Mouse (Mus musculus) C2C12 (cell line): ENCODE measurements around the gene Ahdc1. TPM values are rescaled to one million over a fixed set of nuclear protein-coding genes. Genes with fewer than 3 reads are reported as not detected.

Source experiments
- H3K27me3 ChIP-seq: one replicate; pipeline ENCODE4 v1.6.1; 2011; ENCODE audit not compliant: control insufficient read depth, insufficient read depth, insufficient read length
- H3K36me3 ChIP-seq: one replicate; pipeline ENCODE4 v1.6.1; 2011; ENCODE audit not compliant: control insufficient read depth, insufficient read depth
- H3K4me3 ChIP-seq: one replicate; pipeline ENCODE4 v1.5.1; 2011; ENCODE audit warnings: mild to moderate bottlenecking, control low read depth; ENCODE audit not compliant: poor library complexity, insufficient read depth, severe bottlenecking
- H3K79me2 ChIP-seq: one replicate; pipeline ENCODE4 v1.6.1; 2011; ENCODE audit not compliant: control insufficient read depth, insufficient read depth
- H3K79me3 ChIP-seq: one replicate; pipeline ENCODE4 v1.6.1; 2011; ENCODE audit warnings: low read depth, control low read depth
- H3ac ChIP-seq: one replicate; pipeline ENCODE3; 2011; ENCODE audit warnings: low read depth; ENCODE audit not compliant: control insufficient read depth, insufficient read length
- CEBPB ChIP-seq: IDR thresholded peaks from one replicate; pipeline ENCODE4 v1.6.1; 2011; ENCODE audit warnings: low read depth, mild to moderate bottlenecking, control low read depth, moderate library complexity
- CTCF ChIP-seq: IDR thresholded peaks from one replicate; pipeline ENCODE4 v1.5.1; 2011; ENCODE audit not compliant: control insufficient read depth, insufficient read depth, insufficient read length
- FOSL1 ChIP-seq: IDR thresholded peaks from one replicate; pipeline ENCODE4 v1.8.0; 2011; ENCODE audit warnings: mild to moderate bottlenecking, low read length; ENCODE audit not compliant: poor library complexity, insufficient read depth, severe bottlenecking
- MAX ChIP-seq: IDR thresholded peaks from one replicate; pipeline ENCODE4 v1.6.1; 2011; ENCODE audit warnings: mild to moderate bottlenecking, control low read depth
- MYOD1 ChIP-seq: IDR thresholded peaks from one replicate; pipeline ENCODE4 v1.6.1; 2011; ENCODE audit warnings: low read depth; ENCODE audit not compliant: control insufficient read depth, insufficient read length
- MYOG ChIP-seq: IDR thresholded peaks from one replicate; pipeline ENCODE4 v1.6.1; 2011; ENCODE audit not compliant: control insufficient read depth, insufficient read length; ENCODE audit errors: extremely low read depth
- USF1 ChIP-seq: IDR thresholded peaks from one replicate; pipeline ENCODE4 v1.6.1; 2011; ENCODE audit warnings: low read depth, mild to moderate bottlenecking, control low read depth, moderate library complexity
- polyA plus RNA-seq: library from polyadenylated mRNA; unstranded; fragments of >200 nt; fragmentation: generic; extraction: Trizol; gene quantifications from one replicate; pipeline ENCODE4 v1.2.1, GENCODE M21; 2012; ENCODE audit warnings: missing spikeins

Gene Ahdc1
- polyA plus RNA-seq, 1 experiment, result 27.9 TPM

- TF ChIP-seq MAX (no peak), MYOD1 (no peak), FOSL1 (no peak), CEBPB (no peak), CTCF (no peak), MYOG (no peak), USF1 (no peak)
- Histone ChIP-seq H3K36me3 (no peaks in the 10 kb centered on the region), H3K79me2 (peaks cover 92% of the 10 kb centered on the region), H3K4me3 (no peak overlapping the region), H3ac (no peak overlapping the region), H3K27me3 (no peaks in the 10 kb centered on the region), H3K79me3 (peaks cover 51% of the 10 kb centered on the region)
Observed at GRCm38 (mm10) chr4:133040241-133040904, 29.3 kb downstream of the Ahdc1 start.

- no peaks in the 10 kb centered on the region for H3K36me3 ChIP-seq
- no peaks in the 10 kb centered on the region for H3K27me3 ChIP-seq
- peaks cover 55% of the 10 kb centered on the region for H3K79me3 ChIP-seq
- TF ChIP-seq USF1, result no peak
- TF ChIP-seq FOSL1, result no peak
- H3ac ChIP-seq, result no peak overlapping the region
- no peak overlapping the region for H3K4me3 ChIP-seq
- H3K79me2 ChIP-seq, result peaks cover 93% of the 10 kb centered on the region
Observed at GRCm38 (mm10) chr4:133042244-133042643, 31.2 kb downstream of the Ahdc1 start.

GRCm38 (mm10) chr4:133042651-133043635, 31.9 kb downstream of the Ahdc1 start:
- peaks cover 52% of the 10 kb centered on the region for H3K79me3 ChIP-seq
- no peak for TF ChIP-seq MAX
- H3ac ChIP-seq, result no peak overlapping the region
- no peaks in the 10 kb centered on the region for H3K36me3 ChIP-seq
- H3K79me2 ChIP-seq, result peaks cover 97% of the 10 kb centered on the region
- H3K27me3 ChIP-seq, result no peaks in the 10 kb centered on the region
- no peak overlapping the region for H3K4me3 ChIP-seq

- H3K79me3 ChIP-seq, result peaks cover 56% of the 10 kb centered on the region
- H3K4me3 ChIP-seq, result no peak overlapping the region
- peaks cover 99% of the 10 kb centered on the region for H3K79me2 ChIP-seq
- H3K36me3 ChIP-seq, result no peaks in the 10 kb centered on the region
- TF ChIP-seq MAX (no peak), MYOG (no peak), USF1 (no peak), CEBPB (no peak), CTCF (no peak), MYOD1 (no peak), FOSL1 (no peak)
- H3ac ChIP-seq, result no peak overlapping the region
- no peaks in the 10 kb centered on the region for H3K27me3 ChIP-seq
Observed at GRCm38 (mm10) chr4:133043798-133044646, 33.0 kb downstream of the Ahdc1 start.

GRCm38 (mm10) chr4:133044647-133045094, 33.6 kb downstream of the Ahdc1 start:
- Histone ChIP-seq H3K79me2 (peaks cover 99% of the 10 kb centered on the region), H3K79me3 (peaks cover 55% of the 10 kb centered on the region), H3K36me3 (no peaks in the 10 kb centered on the region), H3K4me3 (no peak overlapping the region), H3ac (no peak overlapping the region), H3K27me3 (no peaks in the 10 kb centered on the region)
- TF ChIP-seq MYOD1 (no peak), FOSL1 (no peak), USF1 (no peak), CTCF (no peak), CEBPB (no peak), MAX (no peak), MYOG (no peak)
